Mouse (Mus musculus): ENCODE measurements around the gene Tom1. TPM values are rescaled to one million over a fixed set of nuclear protein-coding genes. Genes with fewer than 3 reads are reported as not detected.

The Tom1 gene
- polyA plus RNA-seq, 1 experiment from 2014 or later: 13.2 TPM

DNA sequence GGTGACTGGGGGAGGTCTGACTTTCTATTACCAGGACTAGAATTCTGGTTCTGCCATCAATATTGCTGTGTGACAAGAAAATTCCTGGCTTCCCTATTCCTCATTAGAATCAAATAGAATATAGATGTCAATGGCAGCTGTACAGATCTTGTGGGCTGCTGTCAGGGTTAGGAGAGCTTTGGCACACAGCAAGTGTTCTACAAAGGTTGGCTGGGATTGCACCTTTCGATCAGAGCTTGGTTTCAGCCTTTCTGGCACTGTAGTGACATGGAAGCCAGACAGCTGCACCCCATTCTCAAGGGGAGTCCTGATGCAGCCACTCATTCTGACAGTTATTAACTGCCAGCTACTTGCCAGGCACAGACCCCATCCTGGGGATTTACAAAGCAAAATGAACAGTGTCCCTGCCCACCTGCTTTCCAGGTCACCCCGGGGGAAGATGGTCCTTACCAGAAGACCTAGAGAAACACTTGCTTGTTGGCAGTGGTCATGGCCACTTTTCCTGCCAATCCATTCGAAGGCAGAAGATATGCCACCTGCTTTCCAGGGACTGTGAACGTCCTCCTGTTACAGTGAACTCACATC lies 57.4 kb downstream of the Tom1 start:
- peaks cover 68% of the 10 kb centered on the region for H3K27me3 ChIP-seq
- peaks cover 39% of the 10 kb centered on the region for H3K4me1 ChIP-seq (replicated peaks)
- no peaks in the 10 kb centered on the region for H3K36me3 ChIP-seq
- H3K4me2 ChIP-seq: no peak overlapping the region
- no peak overlapping the region for H3K4me3 ChIP-seq (replicated peaks)
- ATAC-seq (ENCODE audit: low read depth) (no peak), DNase-seq (no peak)
- no peaks in the 10 kb centered on the region for H3K9me3 ChIP-seq (replicated peaks)
- 62% methylated on average over 4 of the region's 4 CpGs for WGBS (ENCODE audit: insufficient replicate concordance)
- H3K9ac ChIP-seq: no peak overlapping the region
- H3K27ac ChIP-seq: no peak overlapping the region

DNA sequence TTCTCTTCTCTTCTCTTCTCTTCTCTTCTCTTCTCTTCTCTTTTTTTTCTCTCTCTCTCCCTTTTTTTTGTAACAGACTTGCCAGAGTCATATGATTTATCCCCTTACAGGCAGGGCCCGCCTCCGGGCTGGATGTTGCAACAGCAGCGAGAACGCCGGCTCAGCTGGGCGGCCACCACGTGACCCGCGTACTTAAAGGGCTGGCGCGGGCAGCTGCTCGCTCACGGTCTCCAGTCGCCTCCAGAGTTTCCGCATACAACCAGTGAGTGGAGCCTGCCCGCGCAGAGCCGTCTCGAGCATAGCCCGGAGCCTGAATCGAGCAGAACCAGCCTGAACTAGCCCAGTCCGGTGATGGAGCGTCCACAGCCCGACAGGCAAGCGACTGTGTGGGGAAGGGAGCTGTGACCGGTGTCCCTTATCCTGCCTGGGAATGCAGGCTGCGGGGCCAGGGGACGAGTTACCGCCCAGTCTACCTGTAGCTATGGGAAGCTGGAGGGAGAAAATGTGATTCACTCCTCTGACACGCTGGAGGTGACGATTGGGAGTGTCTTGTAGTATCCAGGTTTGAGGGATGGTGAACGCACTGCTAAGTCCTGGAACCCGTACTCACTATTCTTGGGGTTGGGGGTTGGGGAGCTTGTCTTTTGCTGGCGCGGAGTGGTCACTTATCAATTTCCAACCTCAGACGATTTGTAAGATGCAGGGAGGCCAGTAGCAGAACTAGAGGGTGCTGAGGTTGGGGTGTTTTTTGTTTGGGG lies 60.1 kb downstream of the Tom1 start, which contains the start of gene Hmox1:
TSS of gene Hmox1 (plus strand) at position 223 of the 758 bp plus-strand sequence.
- Histone ChIP-seq H3K9ac (peak within 1 kb of the TSS; percentile 68), H3K9me3 (replicated peaks) (no peaks in the 10 kb centered on the region), H3K27me3 (peaks cover 74% of the 10 kb centered on the region), H3K4me1 (replicated peaks) (peaks cover 27% of the 10 kb centered on the region), H3K4me2 (peak within 1 kb of the TSS; percentile 74), H3K27ac (peak within 1 kb of the TSS; percentile 23; the same call in 1 of the 2 replicates), H3K36me3 (no peaks in the 10 kb centered on the region), H3K4me3 (replicated peaks) (peak within 1 kb of the TSS; percentile 62)
- DNase-seq: peak; percentile 70
- WGBS (ENCODE audit: insufficient replicate concordance): under 1% methylated on average over 36 of the region's 36 CpGs
- peak; percentile 75 for ATAC-seq (ENCODE audit: low read depth)

DNA sequence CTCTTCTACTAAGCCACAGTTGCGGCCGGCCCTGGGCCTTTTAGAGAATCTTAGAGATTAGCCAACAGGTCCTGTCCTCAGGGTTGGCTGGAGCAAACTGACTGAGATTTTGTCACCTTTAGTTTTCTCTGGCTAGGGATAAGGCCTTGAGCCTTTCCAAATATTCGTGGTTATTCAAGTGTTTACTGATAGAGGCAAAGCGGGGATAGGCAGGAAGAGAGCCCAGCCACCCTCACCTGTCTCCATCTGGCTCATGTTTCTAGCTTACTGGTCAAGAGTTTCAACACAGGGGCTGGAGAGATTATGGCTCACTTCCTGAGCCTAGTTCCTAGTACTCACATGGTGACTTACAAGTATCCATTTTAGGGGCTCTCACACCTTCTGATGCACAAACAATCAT lies 69.5 kb downstream of the Tom1 start:
- no peak overlapping the region for H3K9ac ChIP-seq
- H3K4me3 ChIP-seq (replicated peaks): no peak overlapping the region
- H3K9me3 ChIP-seq (replicated peaks): no peaks in the 10 kb centered on the region
- no peak overlapping the region for H3K27ac ChIP-seq
- peaks cover under 1% of the 10 kb centered on the region for H3K4me1 ChIP-seq (replicated peaks)
- no peak for DNase-seq
- no peaks in the 10 kb centered on the region for H3K36me3 ChIP-seq
- H3K4me2 ChIP-seq: no peak overlapping the region
- no peak for ATAC-seq (ENCODE audit: low read depth)
- WGBS (ENCODE audit: insufficient replicate concordance): 67% methylated on average over 4 of the region's 4 CpGs
- H3K27me3 ChIP-seq: 0 out of 2 replicates have a peak, but pooled peaks cover 3% of the 10 kb centered on the region

DNA sequence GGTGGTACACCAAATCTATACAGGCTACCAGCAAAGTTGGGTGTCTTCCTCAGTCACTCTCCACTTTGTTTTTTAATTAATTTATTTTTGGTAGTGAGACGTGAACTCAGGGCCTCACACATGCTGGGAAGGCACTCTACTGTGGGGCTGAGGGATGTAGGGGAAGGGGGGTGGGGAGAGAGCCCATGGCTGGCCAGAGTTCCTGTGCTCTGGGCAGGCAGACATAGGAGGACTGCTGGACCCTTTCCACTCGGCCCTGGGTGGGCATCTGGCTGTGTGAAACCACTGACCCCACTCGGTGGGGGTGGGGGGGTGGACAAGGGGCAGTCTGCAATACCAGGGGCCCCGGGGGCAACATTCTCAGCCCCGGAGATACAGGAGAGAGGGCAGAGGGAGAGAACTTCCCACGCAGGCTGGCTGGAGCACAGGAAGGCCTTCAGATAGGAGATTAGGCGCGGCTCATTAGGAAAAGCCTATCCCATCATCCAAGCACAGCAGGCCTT lies 69.9 kb downstream of the Tom1 start:
- Histone ChIP-seq H3K4me2 (no peak overlapping the region), H3K36me3 (no peaks in the 10 kb centered on the region), H3K27me3 (0 out of 2 replicates have a peak, but pooled peaks cover 3% of the 10 kb centered on the region), H3K4me1 (replicated peaks) (peaks cover 5% of the 10 kb centered on the region), H3K9ac (no peak overlapping the region), H3K27ac (no peak overlapping the region), H3K4me3 (replicated peaks) (no peak overlapping the region), H3K9me3 (replicated peaks) (no peaks in the 10 kb centered on the region)
- 40% methylated on average over 8 of the region's 8 CpGs for WGBS (ENCODE audit: insufficient replicate concordance)
- DNase-seq: no peak
- ATAC-seq (ENCODE audit: low read depth): no peak

DNA sequence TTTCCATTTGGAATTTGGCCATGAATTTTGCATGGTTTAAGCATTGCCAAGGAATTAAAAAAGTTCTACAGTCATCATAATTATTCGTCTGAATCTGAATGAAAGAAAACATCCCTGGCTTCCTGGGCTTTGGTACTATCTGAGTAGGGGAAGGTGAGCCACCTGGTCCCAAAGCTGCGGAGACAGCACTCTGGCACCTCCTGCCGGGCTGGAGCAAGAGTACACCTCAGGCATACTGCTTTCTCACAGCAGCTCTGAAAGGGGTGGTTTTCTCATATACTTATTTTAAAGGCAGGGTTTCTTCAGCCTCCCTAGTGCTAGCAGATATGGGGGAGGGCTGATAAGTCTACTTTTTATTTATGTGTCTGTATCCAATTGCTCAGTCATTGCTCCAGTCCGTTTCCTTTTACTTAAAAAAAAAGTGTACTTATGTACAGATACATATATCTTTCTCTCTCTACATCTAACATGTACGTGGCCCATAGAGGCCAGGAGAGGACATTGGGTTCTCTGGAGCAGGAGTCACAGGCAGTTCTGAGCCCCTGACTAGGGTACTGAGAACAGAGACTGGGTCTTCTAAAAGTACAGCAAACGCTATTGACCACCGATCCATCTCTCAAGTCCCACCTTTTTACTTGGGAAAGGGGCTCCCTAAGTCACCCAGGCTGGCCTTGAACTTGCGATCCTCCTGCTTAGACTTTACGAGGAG lies 75.2 kb downstream of the Tom1 start:
- under 1% methylated on average over 9 of the region's 9 CpGs for WGBS (ENCODE audit: insufficient replicate concordance)
- peak; percentile 70 for ATAC-seq (ENCODE audit: low read depth)

DNA sequence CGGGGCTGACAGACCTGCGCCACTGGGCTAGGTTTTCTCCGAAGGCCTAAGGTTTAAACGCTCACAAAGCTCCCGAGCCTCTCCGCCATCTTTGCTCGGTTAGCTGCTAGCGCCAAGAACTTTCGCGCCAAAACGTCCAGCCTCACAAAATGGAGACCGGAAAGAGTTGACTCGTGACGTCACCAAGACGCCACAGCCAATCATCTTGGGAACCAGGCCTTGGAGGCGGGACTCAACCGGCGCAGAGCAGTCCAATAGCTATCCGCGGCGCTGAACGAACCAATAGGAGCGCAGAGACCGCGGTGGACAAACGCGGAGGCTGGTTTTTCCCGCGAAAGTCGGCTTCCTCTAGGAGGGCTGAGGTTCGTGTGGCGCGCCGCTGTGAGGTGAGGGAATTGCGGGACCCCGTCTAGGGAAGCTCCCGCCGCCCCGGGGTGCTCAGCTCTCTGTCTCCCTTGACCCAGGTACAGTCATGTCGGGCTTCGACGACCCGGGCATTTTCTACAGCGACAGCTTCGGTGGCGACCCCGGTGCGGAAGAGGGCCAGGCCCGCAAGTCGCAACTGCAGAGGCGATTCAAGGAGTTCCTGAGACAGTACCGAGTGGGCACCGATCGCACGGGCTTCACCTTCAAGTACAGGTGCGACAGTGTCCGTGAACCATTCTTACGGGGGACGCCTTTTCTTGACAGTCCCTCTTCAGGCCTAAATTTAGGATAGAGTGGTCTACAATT lies 75.9 kb downstream of the Tom1 start, which contains the start of gene Mcm5:
TSS of gene Mcm5 (plus strand) at position 334 of the 732 bp plus-strand sequence.
- DNase-seq: peak; percentile 99
- peak within 1 kb of the TSS; percentile 95 for H3K9ac ChIP-seq
- peaks cover 50% of the 10 kb centered on the region for H3K4me1 ChIP-seq (replicated peaks)
- WGBS (ENCODE audit: insufficient replicate concordance): under 1% methylated on average over 59 of the region's 59 CpGs
- peak within 1 kb of the TSS; percentile 95 for H3K4me3 ChIP-seq (replicated peaks)
- peak within 1 kb of the TSS; percentile 80 for H3K27ac ChIP-seq
- peak within 1 kb of the TSS; percentile 83 for H3K4me2 ChIP-seq
- peaks cover 46% of the 10 kb centered on the region for H3K36me3 ChIP-seq
- ATAC-seq (ENCODE audit: low read depth): peak; percentile 93
- no peaks in the 10 kb centered on the region for H3K9me3 ChIP-seq (replicated peaks)
- 0 out of 2 replicates have a peak, but pooled peaks cover 3% of the 10 kb centered on the region for H3K27me3 ChIP-seq

More for the DNA sequence above, 75.2 kb downstream of the Tom1 start:
- Histone ChIP-seq H3K4me3 (replicated peaks) (peak overlapping the region; percentile 95), H3K4me1 (replicated peaks) (peaks cover 44% of the 10 kb centered on the region), H3K27me3 (0 out of 2 replicates have a peak, but pooled peaks cover 3% of the 10 kb centered on the region), H3K36me3 (peaks cover 38% of the 10 kb centered on the region), H3K27ac (peak overlapping the region; percentile 80), H3K9ac (peak overlapping the region; percentile 82), H3K4me2 (peak overlapping the region; percentile 70), H3K9me3 (replicated peaks) (no peaks in the 10 kb centered on the region)
- peak; percentile 79 for DNase-seq

DNA sequence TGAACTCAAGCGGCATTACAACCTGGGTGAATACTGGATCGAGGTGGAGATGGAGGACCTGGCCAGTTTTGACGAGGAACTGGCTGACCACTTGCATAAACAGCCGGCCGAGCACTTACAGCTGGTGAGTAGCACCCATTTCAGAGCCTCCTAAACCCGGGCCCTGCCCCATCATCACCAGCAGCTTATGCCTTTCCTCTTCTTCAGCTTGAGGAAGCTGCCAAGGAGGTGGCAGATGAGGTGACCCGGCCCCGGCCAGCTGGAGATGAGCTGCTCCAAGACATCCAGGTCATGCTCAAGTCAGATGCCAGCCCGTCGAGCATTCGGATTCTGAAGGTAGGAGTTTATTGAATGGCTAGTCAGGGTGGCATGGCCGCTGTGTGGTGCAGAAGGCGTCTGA lies 76.6 kb downstream of the Tom1 start:
- Histone ChIP-seq H3K4me2 (peak overlapping the region; percentile 83), H3K9me3 (replicated peaks) (no peaks in the 10 kb centered on the region), H3K4me1 (replicated peaks) (peaks cover 50% of the 10 kb centered on the region), H3K27me3 (0 out of 2 replicates have a peak, but pooled peaks cover 2% of the 10 kb centered on the region), H3K27ac (peak overlapping the region; percentile 70), H3K4me3 (replicated peaks) (peak overlapping the region; percentile 95), H3K36me3 (peaks cover 53% of the 10 kb centered on the region), H3K9ac (peak overlapping the region; percentile 95)
- DNase-seq: no peak
- 6% methylated on average over 13 of the region's 13 CpGs for WGBS (ENCODE audit: insufficient replicate concordance)
- no peak for ATAC-seq (ENCODE audit: low read depth)

DNA sequence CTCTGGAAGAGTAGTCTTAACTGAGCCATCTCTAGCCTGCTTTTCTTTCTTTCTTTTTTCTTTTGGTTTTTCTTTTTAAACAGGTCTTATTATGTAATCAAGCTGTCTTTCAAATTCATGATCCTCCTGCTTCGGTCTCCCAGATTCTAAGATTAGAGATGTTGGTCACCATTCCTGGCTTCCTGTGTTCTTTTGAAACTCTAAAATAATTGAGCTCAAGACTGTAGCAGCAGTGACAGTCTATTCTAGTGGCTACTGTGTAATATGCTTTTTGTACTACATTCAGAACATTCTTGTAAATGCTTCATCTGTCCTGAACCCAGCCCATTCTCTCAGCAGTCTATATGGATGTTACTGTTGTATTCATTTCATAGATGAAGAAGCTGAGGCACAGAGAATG lies 85.0 kb downstream of the Tom1 start:
- peaks cover 100% of the 10 kb centered on the region for H3K36me3 ChIP-seq

DNA sequence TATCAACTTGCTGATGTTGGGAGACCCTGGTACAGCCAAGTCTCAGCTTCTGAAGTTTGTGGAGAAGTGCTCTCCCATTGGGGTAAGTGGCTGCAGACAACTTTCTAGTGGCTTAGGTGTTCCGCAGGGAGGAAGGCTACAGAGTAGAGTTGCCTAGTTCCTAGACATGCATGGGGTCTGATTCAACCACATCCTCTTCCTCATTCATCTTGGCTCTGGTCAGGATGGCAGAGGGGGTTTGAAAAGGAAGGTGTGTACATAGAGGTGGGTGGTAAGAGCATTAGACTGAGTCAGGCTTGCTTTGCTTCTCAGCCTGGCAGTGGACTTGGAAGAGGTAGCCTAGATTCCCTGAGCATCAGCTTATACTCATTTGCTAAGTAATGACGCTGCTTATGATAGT lies 85.8 kb downstream of the Tom1 start:
- ATAC-seq (ENCODE audit: low read depth): no peak
- H3K9me3 ChIP-seq (replicated peaks): no peaks in the 10 kb centered on the region

More for the DNA sequence above, 85.0 kb downstream of the Tom1 start:
- H3K4me2 ChIP-seq: no peak overlapping the region
- no peak overlapping the region for H3K9ac ChIP-seq
- no peak overlapping the region for H3K27ac ChIP-seq
- 91% methylated on average over 1 of the region's 1 CpGs for WGBS (ENCODE audit: insufficient replicate concordance)
- no peak overlapping the region for H3K4me3 ChIP-seq (replicated peaks)
- ATAC-seq (ENCODE audit: low read depth) (no peak), DNase-seq (no peak)
- H3K9me3 ChIP-seq (replicated peaks): no peaks in the 10 kb centered on the region
- no peaks in the 10 kb centered on the region for H3K27me3 ChIP-seq
- H3K4me1 ChIP-seq (replicated peaks): peaks cover 10% of the 10 kb centered on the region

More for the DNA sequence above, 85.8 kb downstream of the Tom1 start:
- peaks cover 100% of the 10 kb centered on the region for H3K36me3 ChIP-seq
- H3K4me3 ChIP-seq (replicated peaks): no peak overlapping the region
- H3K27ac ChIP-seq: no peak overlapping the region
- H3K4me1 ChIP-seq (replicated peaks): peaks cover 3% of the 10 kb centered on the region; the same call in 1 of the 2 replicates
- no peak for DNase-seq
- H3K4me2 ChIP-seq: no peak overlapping the region
- no peaks in the 10 kb centered on the region for H3K27me3 ChIP-seq
- 87% methylated on average over 2 of the region's 2 CpGs for WGBS (ENCODE audit: insufficient replicate concordance)
- no peak overlapping the region for H3K9ac ChIP-seq
